ENCODE assay signal across 16 mouse cellular contexts in the genomic region with DNA sequence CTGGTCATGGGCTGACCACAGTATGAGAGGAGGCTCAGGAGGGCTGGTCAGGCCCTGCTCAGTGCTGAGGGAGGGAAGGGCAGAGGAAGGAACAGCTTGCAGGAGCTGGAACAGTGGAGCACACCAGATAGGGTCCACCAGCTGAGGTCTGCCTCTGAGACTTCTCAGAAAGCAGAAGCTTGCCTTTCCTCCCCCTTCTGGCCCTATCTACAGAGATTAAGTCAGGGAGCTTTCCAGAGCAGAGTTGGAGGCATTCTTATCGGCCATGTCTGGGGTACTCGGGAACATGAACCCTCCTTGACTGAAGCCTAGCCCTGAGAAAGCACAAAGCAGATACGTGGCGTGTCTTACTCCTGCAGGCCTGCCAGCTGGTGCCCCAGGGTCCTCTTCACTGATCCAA. TPM values are rescaled to one million over a fixed set of nuclear protein-coding genes. Genes with fewer than 3 reads are reported as not detected.
A peak's percentile ranks its signal among the peaks of the same experiment; 100 is the strongest.
DNase-seq lines count a peak whose midpoint lies in the region; ATAC-seq lines count a peak whose summit lies in the region.
"Had no signal": no experiment of that assay in that cellular context is flagged by ENCODE, and none has a peak within 500 bp of the region (broad histone marks: within the 10 kb centered on the region; RNA-seq: fewer than 3 reads in every experiment).

No protein-coding gene starts in this region.

- ATAC-seq in heart, embryonic 14.5 days (ENCODE audit: insufficient number of reproducible peaks, insufficient read depth, low FRiP score, low read depth) = peak; percentile 23; the same call in 1 of the 2 replicates
- ATAC-seq in liver, embryonic 12.5 days = peak; percentile 56
- ATAC-seq in kidney, embryonic 15.5 days (replicated peaks; ENCODE audit: low FRiP score) = no peak

- peak overlapping the region; percentile 14 to 37; a peak in 1 of 4 replicates for H3K27ac ChIP-seq in heart, embryonic 14.5 days (replicated peaks in 1 of 2; ENCODE audit: control insufficient read depth in 1 of 2, insufficient read depth in 1 of 2, low read depth in 2 of 2, low read length in 2 of 2)
- 0 out of 2 replicates have a peak overlapping the region, but pooled peaks have one; percentile 41 for H3K27ac ChIP-seq in liver, embryonic 12.5 days
- no peak overlapping the region for H3K27ac ChIP-seq in kidney, embryonic 15.5 days
- H3K27ac ChIP-seq: embryonic facial prominence, embryonic 12.5 days; forebrain, embryonic 10.5 days; kidney, postnatal 0 days; limb, embryonic 15.5 days; neural tube, embryonic 15.5 days had no signal

- no peak overlapping the region for H3K4me2 ChIP-seq in heart, embryonic 14.5 days (ENCODE audit: low read length)
- no peak overlapping the region for H3K4me2 ChIP-seq in liver, embryonic 12.5 days
- no peak overlapping the region for H3K4me2 ChIP-seq in kidney, embryonic 15.5 days
- H3K4me2 ChIP-seq: embryonic facial prominence, embryonic 12.5 days; limb, embryonic 15.5 days; neural tube, embryonic 15.5 days had no signal

- no peaks in the 10 kb centered on the region for H3K9me3 ChIP-seq in heart, embryonic 14.5 days (ENCODE audit: control insufficient read depth, low read length)
- no peaks in the 10 kb centered on the region for H3K9me3 ChIP-seq in liver, embryonic 12.5 days (replicated peaks)
- H3K9me3 ChIP-seq in kidney, embryonic 15.5 days (replicated peaks) = no peaks in the 10 kb centered on the region
- H3K9me3 ChIP-seq: embryonic facial prominence, embryonic 12.5 days; forebrain, embryonic 10.5 days; limb, embryonic 15.5 days; neural tube, embryonic 15.5 days had no signal

- H3K27me3 ChIP-seq in heart, embryonic 14.5 days (ENCODE audit: control insufficient read depth, insufficient read depth, low read length) = no peaks in the 10 kb centered on the region
- peaks cover 10% of the 10 kb centered on the region; the same call in 1 of the 2 replicates for H3K27me3 ChIP-seq in liver, embryonic 12.5 days (replicated peaks)
- H3K27me3 ChIP-seq in kidney, embryonic 15.5 days = no peaks in the 10 kb centered on the region
- H3K27me3 ChIP-seq: embryonic facial prominence, embryonic 12.5 days; limb, embryonic 15.5 days; neural tube, embryonic 15.5 days had no signal

- H3K4me1 ChIP-seq in heart, embryonic 14.5 days (ENCODE audit: control insufficient read depth in 2 of 2, insufficient read depth in 2 of 2, low read length in 2 of 2) = peaks cover 35% of the 10 kb centered on the region in 2 experiments
- H3K4me1 ChIP-seq in liver, embryonic 12.5 days = peaks cover 26% of the 10 kb centered on the region
- H3K4me1 ChIP-seq in kidney, embryonic 15.5 days = peaks cover 15% of the 10 kb centered on the region

- no peaks in the 10 kb centered on the region for H3K36me3 ChIP-seq in heart, embryonic 14.5 days (ENCODE audit: control insufficient read depth, insufficient read depth, low read length)
- no peaks in the 10 kb centered on the region for H3K36me3 ChIP-seq in liver, embryonic 12.5 days
- no peaks in the 10 kb centered on the region for H3K36me3 ChIP-seq in kidney, embryonic 15.5 days
- H3K36me3 ChIP-seq: embryonic facial prominence, embryonic 12.5 days; forebrain, embryonic 10.5 days; limb, embryonic 15.5 days; neural tube, embryonic 15.5 days had no signal

- peak; percentile 10 for DNase-seq in urinary bladder, adult 2 months (ENCODE audit: low spot score)
- no peak for DNase-seq in urinary bladder, postnatal 25 days (ENCODE audit: low spot score)
- DNase-seq in spleen, postnatal 10 days (ENCODE audit: low spot score in 2 of 2) = no peak
- DNase-seq in gastrocnemius, adult 18-20 months (ENCODE audit: low spot score) = no peak
- DNase-seq: adrenal gland, adult 8-10 months; cerebellum, adult 9-10 months; lung, postnatal 4 days; retina, postnatal 1 day had no signal

- 34% methylated on average over 4 of the region's 4 CpGs for WGBS in heart, embryonic 14.5 days
- 18% methylated on average over 4 of the region's 4 CpGs for WGBS in liver, embryonic 12.5 days (ENCODE audit: insufficient replicate concordance)
- WGBS in kidney, embryonic 15.5 days = 74% methylated on average over 4 of the region's 4 CpGs

- H3K4me3 ChIP-seq in heart, embryonic 14.5 days (ENCODE audit: control insufficient read depth in 1 of 2, insufficient read depth in 1 of 2, low read depth in 1 of 2, low read length in 2 of 2) = no peak overlapping the region
- no peak overlapping the region for H3K4me3 ChIP-seq in liver, embryonic 12.5 days
- H3K4me3 ChIP-seq in kidney, embryonic 15.5 days (replicated peaks) = no peak overlapping the region
- H3K4me3 ChIP-seq: embryonic facial prominence, embryonic 12.5 days; forebrain, embryonic 10.5 days; limb, embryonic 15.5 days; neural tube, embryonic 15.5 days had no signal

- no peak overlapping the region for H3K9ac ChIP-seq in heart, embryonic 14.5 days (ENCODE audit: low read length)
- H3K9ac ChIP-seq in liver, embryonic 12.5 days = no peak overlapping the region
- no peak overlapping the region for H3K9ac ChIP-seq in kidney, embryonic 15.5 days
- H3K9ac ChIP-seq: embryonic facial prominence, embryonic 12.5 days; limb, embryonic 15.5 days; neural tube, embryonic 15.5 days had no signal

RNA-seq across cellular contexts. Expression of gene Lrrc32, which starts 46.8 kb away (rescaled TPM):
- 12.6 and 17.6 TPM in 2 replicates for polyA plus RNA-seq in urinary bladder, adult 2 months (2012; rRNA removed)
- polyA plus RNA-seq in heart, embryonic 14.5 days (2014; fragmentation: Nextera tagmentation; extraction: Ambion mirVana) = 6.9 and 8.4 TPM in 2 replicates
- polyA plus RNA-seq in liver, embryonic 12.5 days (2016; fragmentation: Nextera tagmentation; extraction: Ambion mirVana) = 7.4 and 8.3 TPM in 2 replicates
- 12.7 and 16.9 TPM in 2 replicates for polyA plus RNA-seq in kidney, embryonic 15.5 days (2015; fragmentation: Nextera tagmentation; extraction: Ambion mirVana)
- total RNA-seq in gastrocnemius, adult 18-20 months (2021) = 1 to 10 TPM; 2.6 to 8.1 TPM
